Mouse (Mus musculus) neural tube, embryonic 11.5 days (tissue): Measurements from ENCODE around the gene Macrod2. TPM values are rescaled to one million over a fixed set of nuclear protein-coding genes. Genes with fewer than 3 reads are reported as not detected.

Source experiments
- ATAC-seq: fragments of 200-750 bp; cut with Nextera tagmentation; 2 replicates; pipeline ENCODE4 v1.8.0; 2017; ENCODE audit warnings: moderate number of reproducible peaks, mild to moderate bottlenecking, moderate TSS enrichment, moderate library complexity; ENCODE audit not compliant: insufficient read depth, low FRiP score, low TSS enrichment
- DNase-seq: peaks from one replicate; pipeline ENCODE4 v3.0.0-alpha.2; 2015; ENCODE audit warnings: low spot score
- H3K27ac ChIP-seq: fragments of 300-500 bp; sonication (generic); 2 replicates; pipeline ENCODE4 v1.5.1; 2014; ENCODE audit warnings: low read depth, mild to moderate bottlenecking, low read length
- H3K27me3 ChIP-seq: fragments of 300-500 bp; sonication (generic); 2 replicates; pipeline ENCODE4 v1.6.1; 2014; ENCODE audit warnings: mild to moderate bottlenecking, low read length, mixed read lengths; ENCODE audit not compliant: control insufficient read depth, insufficient read depth
- H3K36me3 ChIP-seq: fragments of 300-500 bp; sonication (generic); 2 replicates; pipeline ENCODE4 v1.6.1; 2014; ENCODE audit warnings: mild to moderate bottlenecking, low read length, moderate library complexity, mixed read lengths; ENCODE audit not compliant: control insufficient read depth, insufficient read depth
- H3K4me1 ChIP-seq: fragments of 300-500 bp; sonication (generic); 2 replicates; pipeline ENCODE4 v1.6.1; 2014; ENCODE audit warnings: low read length, mixed read lengths; ENCODE audit not compliant: control insufficient read depth, insufficient read depth
- H3K4me2 ChIP-seq: fragments of 300-500 bp; sonication (generic); 2 replicates; pipeline ENCODE4 v1.6.1; 2014; ENCODE audit warnings: low read depth, mild to moderate bottlenecking, moderate library complexity
- H3K4me3 ChIP-seq: fragments of 300-500 bp; sonication (generic); 2 replicates; pipeline ENCODE4 v1.5.1; 2014; ENCODE audit warnings: low read depth, low read length
- H3K9ac ChIP-seq: fragments of 300-500 bp; sonication (generic); 2 replicates; pipeline ENCODE4 v1.6.1; 2014; ENCODE audit warnings: mild to moderate bottlenecking, low read length
- H3K9me3 ChIP-seq: fragments of 300-500 bp; sonication (generic); 2 replicates; pipeline ENCODE4 v1.6.1; 2016; ENCODE audit warnings: low read length; ENCODE audit not compliant: control insufficient read depth
- WGBS: fragments of 180-500 bp; shearing (Covaris S2); extraction: QIAGEN DNeasy Blood & Tissue Kit; methylation state at CpG from one replicate; pipeline ENCODE4 v1.1.7; 2014; 5-methylcytosine and 5-hydroxymethylcytosine counted together
- polyA plus RNA-seq: library from polyadenylated mRNA; unstranded; fragments of >200 nt; fragmentation: Nextera tagmentation; extraction: Ambion mirVana; gene quantifications from 2 replicates; pipeline ENCODE4 v1.2.1, GENCODE M21; 2014

Macrod2 gene
- polyA plus RNA-seq, 1 experiment from 2014 or later, result 46.0 TPM

DNA sequence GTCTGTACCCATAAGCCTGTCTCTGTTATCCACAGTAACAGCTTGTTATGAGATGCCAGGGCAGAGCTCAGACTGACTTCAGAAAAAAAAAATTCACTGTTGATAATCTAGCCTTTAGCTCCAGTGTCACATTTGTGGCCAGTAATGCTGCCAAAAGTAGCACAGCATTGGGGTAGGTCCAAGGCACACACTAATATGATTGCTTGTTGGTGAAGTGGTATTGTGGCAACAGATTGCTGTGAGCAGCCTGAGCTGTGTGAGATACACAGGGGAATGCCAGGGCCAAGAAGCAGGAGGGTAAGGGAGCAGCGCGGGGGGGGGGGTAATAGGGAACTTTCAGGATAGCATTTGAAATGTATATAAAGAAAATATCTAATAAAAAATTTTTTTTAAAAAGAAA, 1985.5 kb downstream of the Macrod2 start:
- WGBS, result 87% methylated on average over 2 of the region's 2 CpGs
- no peak for ATAC-seq
- no peak overlapping the region for H3K4me3 ChIP-seq

DNA sequence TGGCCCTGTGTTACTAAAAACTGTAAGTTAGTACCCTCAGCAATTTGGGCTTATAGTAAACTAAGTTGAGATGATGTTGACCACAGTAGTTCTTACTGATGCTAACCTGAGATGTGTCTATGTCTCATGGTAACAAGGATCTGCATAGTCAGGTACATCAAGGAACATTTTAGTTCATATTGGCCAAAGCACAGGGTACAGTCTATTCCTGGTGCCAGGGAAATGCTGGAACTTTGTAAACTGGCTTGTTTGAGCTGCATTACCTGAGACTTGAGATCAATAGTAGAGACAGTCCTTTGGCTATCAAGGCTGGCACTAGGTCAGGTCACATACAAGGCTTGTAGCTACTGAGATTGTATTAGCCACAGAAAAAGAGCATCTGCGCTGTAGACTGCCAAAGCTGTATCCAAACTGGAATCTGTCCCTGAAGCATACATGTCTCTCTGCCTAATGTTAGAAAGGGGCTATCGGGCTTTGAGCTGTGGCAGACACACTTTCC, 1986.0 kb downstream of the Macrod2 start:
- ATAC-seq, result no peak
- Histone ChIP-seq H3K4me3 (no peak overlapping the region), H3K9me3 (no peaks in the 10 kb centered on the region), H3K9ac (no peak overlapping the region), H3K36me3 (no peaks in the 10 kb centered on the region), H3K27ac (no peak overlapping the region), H3K4me2 (no peak overlapping the region), H3K4me1 (no peaks in the 10 kb centered on the region), H3K27me3 (no peaks in the 10 kb centered on the region)
- WGBS, result 98% methylated on average over 2 of the region's 2 CpGs
- DNase-seq, result no peak

More for the DNA sequence above, 1985.5 kb downstream of the Macrod2 start:
- no peaks in the 10 kb centered on the region for H3K27me3 ChIP-seq
- no peak overlapping the region for H3K27ac ChIP-seq
- H3K4me1 ChIP-seq, result no peaks in the 10 kb centered on the region
- H3K9ac ChIP-seq, result no peak overlapping the region
- DNase-seq, result no peak
- no peak overlapping the region for H3K4me2 ChIP-seq
- H3K9me3 ChIP-seq, result no peaks in the 10 kb centered on the region
- H3K36me3 ChIP-seq, result no peaks in the 10 kb centered on the region

DNA sequence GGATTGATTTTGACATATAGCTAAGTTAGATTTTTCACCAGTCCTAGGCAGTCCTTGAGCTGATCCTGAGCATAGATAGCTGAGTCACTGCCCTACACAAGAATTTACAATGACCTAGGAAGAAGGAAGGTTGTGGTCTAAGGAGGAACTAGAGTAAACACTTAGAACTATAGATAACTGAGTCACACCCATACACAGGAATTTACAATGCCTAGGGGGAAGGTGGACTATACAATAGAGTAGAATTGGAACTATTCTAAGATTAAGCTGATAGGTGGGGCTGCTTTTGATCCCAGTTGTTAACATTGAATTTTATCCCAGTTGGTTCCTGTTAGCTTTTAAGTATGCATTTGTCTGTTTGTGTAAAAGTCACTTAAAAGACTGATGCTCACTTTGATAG, 1998.4 kb downstream of the Macrod2 start:
- Histone ChIP-seq H3K9me3 (no peaks in the 10 kb centered on the region), H3K27me3 (no peaks in the 10 kb centered on the region), H3K4me1 (no peaks in the 10 kb centered on the region), H3K4me3 (no peak overlapping the region), H3K27ac (no peak overlapping the region), H3K4me2 (no peak overlapping the region), H3K9ac (no peak overlapping the region), H3K36me3 (no peaks in the 10 kb centered on the region)
- DNase-seq (no peak), ATAC-seq (no peak)

DNA sequence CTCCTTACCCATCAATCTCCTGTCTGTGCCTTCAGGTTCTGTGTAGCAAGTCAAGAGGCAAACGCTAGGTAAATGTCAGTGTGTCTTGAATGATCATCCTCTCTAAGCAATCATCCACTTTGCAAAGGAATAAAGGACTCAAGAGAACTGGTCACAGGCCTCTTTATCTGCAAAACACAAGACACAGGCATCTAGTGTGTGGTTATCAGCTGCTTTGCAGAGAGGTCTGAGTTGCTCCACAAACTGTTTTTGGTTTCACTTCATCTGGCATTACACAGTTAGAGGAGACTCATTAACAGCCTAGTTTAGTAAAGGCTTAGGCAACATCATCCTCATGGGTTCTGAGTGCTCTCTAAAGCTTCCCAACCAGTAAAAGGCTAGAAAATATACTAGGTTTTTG, 2004.4 kb downstream of the Macrod2 start:
- no peak overlapping the region for H3K4me2 ChIP-seq
- no peaks in the 10 kb centered on the region for H3K9me3 ChIP-seq
- no peak for ATAC-seq
- 37% methylated on average over 1 of the region's 1 CpGs for WGBS
- no peaks in the 10 kb centered on the region for H3K36me3 ChIP-seq
- H3K4me1 ChIP-seq, result no peaks in the 10 kb centered on the region
- H3K27me3 ChIP-seq, result no peaks in the 10 kb centered on the region
- no peak overlapping the region for H3K27ac ChIP-seq
- H3K4me3 ChIP-seq, result no peak overlapping the region
- no peak for DNase-seq
- H3K9ac ChIP-seq, result no peak overlapping the region

DNA sequence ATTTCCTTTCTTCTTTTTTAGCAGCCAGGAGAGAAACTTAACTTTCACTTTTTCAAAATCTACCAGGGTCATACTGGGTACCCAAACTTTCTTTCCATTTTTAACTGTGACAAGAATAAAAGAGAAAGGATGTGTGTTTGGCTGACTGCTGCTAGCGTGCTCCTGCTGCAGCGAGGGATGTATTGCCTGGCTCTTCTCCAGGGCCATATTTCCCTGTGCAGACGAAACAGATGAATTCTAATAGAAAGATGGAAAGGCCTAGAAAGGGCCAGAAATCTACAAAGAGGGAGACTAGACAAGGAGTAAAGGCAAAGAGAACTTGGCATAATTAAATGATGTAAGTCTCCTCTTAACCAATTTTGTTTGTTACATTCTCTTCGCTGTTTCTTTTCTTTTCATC, 2005.7 kb downstream of the Macrod2 start:
- no peak for ATAC-seq
- H3K4me2 ChIP-seq, result no peak overlapping the region
- no peak for DNase-seq
- no peaks in the 10 kb centered on the region for H3K27me3 ChIP-seq
- no peaks in the 10 kb centered on the region for H3K36me3 ChIP-seq
- no peak overlapping the region for H3K9ac ChIP-seq
- H3K9me3 ChIP-seq, result no peaks in the 10 kb centered on the region
- WGBS, result 86% methylated on average over 4 of the region's 4 CpGs
- H3K4me3 ChIP-seq, result no peak overlapping the region
- no peaks in the 10 kb centered on the region for H3K4me1 ChIP-seq
- H3K27ac ChIP-seq, result no peak overlapping the region

DNA sequence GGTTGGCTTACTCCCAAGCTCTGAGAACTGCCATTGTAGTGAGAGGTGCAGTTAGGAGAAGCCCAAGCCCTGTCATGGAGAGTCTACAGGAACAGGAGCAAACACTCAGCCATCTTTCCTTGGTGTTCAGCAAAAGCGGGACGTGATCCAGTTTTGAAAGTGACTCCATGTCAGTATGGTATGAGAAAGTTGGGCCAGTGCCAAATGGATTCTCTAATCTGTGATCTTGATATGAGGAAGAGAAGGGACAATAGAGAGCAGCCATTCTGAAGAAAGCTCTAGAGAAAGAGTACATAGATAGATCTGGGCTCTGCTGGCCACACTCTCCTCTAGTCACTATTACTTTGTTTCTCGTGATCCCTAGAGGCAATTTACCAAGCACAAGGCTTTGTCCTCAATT, 2006.2 kb downstream of the Macrod2 start:
- WGBS, result 83% methylated on average over 3 of the region's 3 CpGs
- Histone ChIP-seq H3K4me2 (no peak overlapping the region), H3K9me3 (no peaks in the 10 kb centered on the region), H3K4me1 (no peaks in the 10 kb centered on the region), H3K4me3 (no peak overlapping the region), H3K27ac (no peak overlapping the region), H3K27me3 (no peaks in the 10 kb centered on the region), H3K9ac (no peak overlapping the region), H3K36me3 (no peaks in the 10 kb centered on the region)
- no peak for DNase-seq
- no peak for ATAC-seq

DNA sequence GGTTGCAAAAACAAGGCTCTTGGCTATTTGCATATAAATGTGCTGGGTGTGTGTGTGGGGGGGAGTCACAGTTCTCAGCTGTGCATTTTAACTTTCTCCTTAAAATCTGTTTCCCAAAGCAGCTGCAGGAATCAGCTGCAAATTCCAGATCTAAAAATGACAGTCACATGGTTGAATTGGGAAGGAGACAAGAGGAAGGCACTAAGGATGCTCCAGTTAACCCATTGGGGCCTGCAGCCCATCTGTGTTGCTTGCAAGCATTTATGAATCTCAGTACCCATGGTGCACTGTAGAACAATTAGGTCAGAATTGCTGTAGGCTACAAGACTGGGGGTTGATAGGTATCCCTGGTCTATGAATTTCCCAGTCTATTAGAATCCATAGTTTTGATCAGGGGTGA, 2008.3 kb downstream of the Macrod2 start:
- no peaks in the 10 kb centered on the region for H3K9me3 ChIP-seq
- no peak for ATAC-seq
- no peak for DNase-seq

DNA sequence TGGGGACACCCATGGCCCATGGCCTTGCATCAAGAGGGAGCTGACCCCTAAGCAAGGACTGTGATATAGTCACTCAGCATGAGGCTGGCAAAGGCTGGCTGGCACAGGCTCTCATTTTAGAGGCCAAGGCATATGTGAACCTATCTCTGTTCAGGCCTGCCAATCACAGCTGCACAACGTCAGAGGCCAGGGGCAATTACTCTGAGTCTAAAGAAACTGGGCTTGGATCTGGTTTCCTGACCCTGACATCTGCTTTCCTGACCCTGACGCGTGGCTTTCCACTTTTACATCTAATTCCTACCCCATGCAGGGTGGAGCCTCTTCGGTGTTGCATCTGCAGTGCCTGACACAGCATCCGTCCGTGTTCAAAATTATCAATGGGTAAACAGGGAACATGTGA, 2009.2 kb downstream of the Macrod2 start:
- Histone ChIP-seq H3K4me3 (no peak overlapping the region), H3K36me3 (no peaks in the 10 kb centered on the region), H3K9ac (no peak overlapping the region), H3K4me1 (no peaks in the 10 kb centered on the region), H3K27ac (no peak overlapping the region), H3K27me3 (no peaks in the 10 kb centered on the region), H3K4me2 (no peak overlapping the region), H3K9me3 (no peaks in the 10 kb centered on the region)
- ATAC-seq (no peak), DNase-seq (no peak)
- WGBS, result 44% methylated on average over 6 of the region's 6 CpGs

More for the DNA sequence above, 2008.3 kb downstream of the Macrod2 start:
- no peak overlapping the region for H3K9ac ChIP-seq
- H3K4me2 ChIP-seq, result no peak overlapping the region
- H3K27ac ChIP-seq, result no peak overlapping the region
- H3K4me1 ChIP-seq, result no peaks in the 10 kb centered on the region
- no peaks in the 10 kb centered on the region for H3K36me3 ChIP-seq
- no peaks in the 10 kb centered on the region for H3K27me3 ChIP-seq
- H3K4me3 ChIP-seq, result no peak overlapping the region

DNA sequence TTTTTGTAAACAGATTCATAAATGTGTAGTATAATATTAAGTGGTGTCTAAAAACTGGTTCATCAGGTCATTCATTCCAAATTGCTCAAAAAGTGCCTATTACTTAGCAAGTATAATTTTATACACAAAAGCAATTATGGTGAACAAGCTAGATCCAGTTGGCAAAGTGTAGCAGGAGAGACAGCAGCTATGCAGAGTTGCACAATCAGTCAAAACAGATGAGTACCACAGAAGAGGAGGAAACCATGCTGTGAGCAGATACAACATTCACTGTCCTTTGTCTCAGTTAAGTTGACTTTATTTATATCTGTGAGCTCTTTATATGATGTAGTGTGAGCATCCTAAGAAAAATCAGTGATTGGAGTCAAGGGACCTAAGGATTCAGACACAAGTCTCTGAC, 2012.2 kb downstream of the Macrod2 start:
- DNase-seq, result no peak
- H3K4me2 ChIP-seq, result no peak overlapping the region

More for the DNA sequence above, 2012.2 kb downstream of the Macrod2 start:
- H3K4me3 ChIP-seq, result no peak overlapping the region
- no peaks in the 10 kb centered on the region for H3K9me3 ChIP-seq
- no peak overlapping the region for H3K27ac ChIP-seq
- no peaks in the 10 kb centered on the region for H3K4me1 ChIP-seq
- H3K9ac ChIP-seq, result no peak overlapping the region
- no peak for ATAC-seq
- no peaks in the 10 kb centered on the region for H3K36me3 ChIP-seq
- no peaks in the 10 kb centered on the region for H3K27me3 ChIP-seq
